Mouse (Mus musculus): ENCODE measurements at regions not wholly inside any gene's neighbourhood (a gene's known extent, or its start where the extent isn't known, plus 50 kb on each side); places are given as distances from the start of the nearest gene placed in this dataset.
"Not testable (repeated sequence)": the region's sequence is repeated elsewhere in the genome, so short reads cannot be mapped to it uniquely, and the experiment has no call there.

GRCm38 (mm10) chr3:138609749-138610148 is 83.8 kb downstream of the Eif4e start:
- no peak for DNase-seq (ENCODE audit: low spot score)

- no peak for DNase-seq (ENCODE audit: low spot score)
Measured at GRCm38 (mm10) chr3:138612884-138613653, 87.1 kb downstream of the Eif4e start.

GRCm38 (mm10) chr3:138613680-138614079 is 87.7 kb downstream of the Eif4e start:
- DNase-seq (ENCODE audit: low spot score) = no peak

GRCm38 (mm10) chr3:138614899-138615298 is 88.9 kb downstream of the Eif4e start:
- DNase-seq (ENCODE audit: low spot score) = no peak

- DNase-seq (ENCODE audit: low spot score) = no peak
Measured at GRCm38 (mm10) chr3:138620263-138620662, 94.3 kb downstream of the Eif4e start.

GRCm38 (mm10) chr3:138624128-138624527 is 98.1 kb downstream of the Eif4e start:
- no peak for DNase-seq (ENCODE audit: low spot score)

- DNase-seq (ENCODE audit: low spot score) = no peak
Measured at GRCm38 (mm10) chr3:138626230-138626629, 100.3 kb downstream of the Eif4e start.

GRCm38 (mm10) chr3:138630231-138630630 is 104.3 kb downstream of the Eif4e start:
- DNase-seq (ENCODE audit: low spot score) = no peak

GRCm38 (mm10) chr3:138632086-138632485 is 106.1 kb downstream of the Eif4e start:
- DNase-seq (ENCODE audit: low spot score) = no peak

GRCm38 (mm10) chr3:138642026-138642425 is 100.0 kb upstream of the Tspan5 start:
- no peak for DNase-seq (ENCODE audit: low spot score)

- DNase-seq (ENCODE audit: low spot score) = peak; percentile 17
Measured at GRCm38 (mm10) chr3:138643951-138644285, 98.1 kb upstream of the Tspan5 start.

GRCm38 (mm10) chr3:138644286-138644951 is 97.6 kb upstream of the Tspan5 start:
- DNase-seq (ENCODE audit: low spot score) = peak; percentile 12

- DNase-seq (ENCODE audit: low spot score) = peak; percentile 15
Measured at GRCm38 (mm10) chr3:138645320-138645719, 96.7 kb upstream of the Tspan5 start.

- DNase-seq (ENCODE audit: low spot score) = no peak
Measured at GRCm38 (mm10) chr3:138649699-138650098, 92.3 kb upstream of the Tspan5 start.

GRCm38 (mm10) chr3:138650671-138651070 is 91.3 kb upstream of the Tspan5 start:
- not testable (repeated sequence) for DNase-seq (ENCODE audit: low spot score)

GRCm38 (mm10) chr3:138651361-138652205 is 90.4 kb upstream of the Tspan5 start:
- DNase-seq (ENCODE audit: low spot score) = no peak

- no peak for DNase-seq (ENCODE audit: low spot score)
Measured at GRCm38 (mm10) chr3:138652206-138652605, 89.8 kb upstream of the Tspan5 start.

GRCm38 (mm10) chr3:138652685-138653084 is 89.3 kb upstream of the Tspan5 start:
- DNase-seq (ENCODE audit: low spot score) = no peak

GRCm38 (mm10) chr3:138653549-138654246 is 88.3 kb upstream of the Tspan5 start:
- no peak for DNase-seq (ENCODE audit: low spot score)

GRCm38 (mm10) chr3:138654610-138655371 is 87.2 kb upstream of the Tspan5 start:
- DNase-seq (ENCODE audit: low spot score) = no peak

- no peak for DNase-seq (ENCODE audit: low spot score)
Measured at GRCm38 (mm10) chr3:138655479-138655878, 86.5 kb upstream of the Tspan5 start.

All from ovary, postnatal 14 days (tissue).